Mouse (Mus musculus): ENCODE data around the gene Mep1a.

Mep1a gene

DNA sequence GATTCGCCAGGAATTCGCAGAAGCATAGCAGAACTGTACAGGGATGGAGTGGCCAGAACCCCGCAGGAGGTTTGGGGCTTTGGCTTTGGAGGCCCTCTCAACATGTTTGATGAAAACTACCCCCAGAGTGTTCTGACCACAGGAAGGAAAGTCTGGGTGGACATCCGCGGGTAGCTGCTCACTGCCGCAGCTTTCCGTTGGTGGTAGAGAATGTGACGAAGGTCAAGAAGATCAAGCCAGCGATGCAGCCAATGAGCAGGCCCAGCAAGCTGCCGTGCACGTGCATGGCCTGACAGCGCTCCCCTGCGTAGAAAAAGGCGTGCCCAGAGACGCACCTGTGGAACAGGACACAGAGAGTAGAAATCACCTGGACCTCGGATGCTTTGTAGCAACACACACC is 27.8 kb downstream of the Mep1a start:
- DNase-seq = no peak

GRCm38 (mm10) chr17:43472558-43472957 is 30.1 kb downstream of the Mep1a start:
- no peak for DNase-seq

- DNase-seq = peak in 1 of 2 experiments; percentile 32
These were observed 32.6 kb downstream of the Mep1a start for GRCm38 (mm10) chr17:43470039-43470438.

GRCm38 (mm10) chr17:43460245-43461181 is 42.1 kb downstream of the Mep1a start:
- DNase-seq = peak; percentile 84 to 85

DNA sequence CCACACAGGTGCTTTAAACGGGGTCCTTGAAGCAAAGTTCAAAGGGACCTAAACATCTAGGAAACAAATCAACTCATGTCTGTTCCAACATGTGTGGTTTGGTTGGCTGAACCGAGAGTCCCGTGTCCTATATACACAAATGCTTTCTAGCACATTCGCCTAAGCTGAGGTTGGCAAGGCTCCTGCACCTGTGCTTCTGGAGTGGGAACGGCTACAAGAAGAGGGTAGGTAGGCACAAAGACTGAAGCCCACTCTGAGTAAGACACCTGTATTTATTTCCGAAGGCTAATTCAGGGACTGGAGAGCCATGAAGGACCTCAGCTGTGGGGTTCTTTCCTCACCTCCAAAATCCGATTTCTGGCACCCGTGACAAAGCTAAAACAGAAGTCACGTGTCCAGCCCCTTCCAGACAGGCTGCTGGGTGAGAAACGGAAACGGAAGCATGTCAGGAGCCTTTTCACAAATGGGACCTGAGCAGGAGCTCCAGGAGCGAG is 42.8 kb downstream of the Mep1a start:
- no peak for DNase-seq

- DNase-seq = peak; percentile 58 to 81
These were observed 44.0 kb downstream of the Mep1a start for GRCm38 (mm10) chr17:43458598-43458997.

- no peak for DNase-seq
These were observed 51.4 kb downstream of the Mep1a start for GRCm38 (mm10) chr17:43451216-43451615.

- no peak for DNase-seq
These were observed 68.1 kb downstream of the Mep1a start for GRCm38 (mm10) chr17:43434485-43434884.

GRCm38 (mm10) chr17:43431692-43432091 is 70.9 kb downstream of the Mep1a start:
- no peak for DNase-seq
